Mouse (Mus musculus) layer of hippocampus, adult 18-20 months (tissue): ENCODE data around the gene Lcor. TPM values are rescaled to one million over a fixed set of nuclear protein-coding genes. Genes with fewer than 3 reads are reported as not detected.

Experiments
- DNase-seq, 2 experiments: peaks; one replicate each; pipeline ENCODE4 v3.0.0; 2022; ENCODE audit warnings: low spot score in 2 of 2
- total RNA-seq, 2 experiments: library from RNA; stranded (reverse); gene quantifications; 2 replicates each; pipeline ENCODE4 v1.2.3; 2021

Lcor gene
- total RNA-seq, 2 experiments from 2014 or later, result 19.0 to 20.4 TPM

DNA sequence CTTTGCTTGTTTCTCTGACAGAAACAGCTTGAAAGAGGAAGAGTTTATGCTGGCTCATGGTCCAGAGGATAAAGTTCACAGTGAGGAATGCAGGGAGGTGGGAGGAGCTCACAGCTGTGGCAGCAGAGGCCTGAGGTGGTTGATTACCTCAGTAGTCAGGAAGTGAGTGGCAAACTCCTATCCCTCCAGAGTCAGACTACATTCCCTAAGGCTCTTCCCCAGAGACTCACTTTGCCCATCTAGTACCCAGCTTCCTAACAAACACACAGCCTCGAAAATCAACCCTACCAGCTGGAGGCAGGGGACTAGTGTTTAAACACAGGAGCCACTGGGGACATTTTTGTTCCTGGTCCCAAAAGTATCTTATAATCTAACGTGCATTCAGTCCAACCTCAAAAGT, 7.5 kb upstream of the Lcor start:
- DNase-seq, result no peak

DNA sequence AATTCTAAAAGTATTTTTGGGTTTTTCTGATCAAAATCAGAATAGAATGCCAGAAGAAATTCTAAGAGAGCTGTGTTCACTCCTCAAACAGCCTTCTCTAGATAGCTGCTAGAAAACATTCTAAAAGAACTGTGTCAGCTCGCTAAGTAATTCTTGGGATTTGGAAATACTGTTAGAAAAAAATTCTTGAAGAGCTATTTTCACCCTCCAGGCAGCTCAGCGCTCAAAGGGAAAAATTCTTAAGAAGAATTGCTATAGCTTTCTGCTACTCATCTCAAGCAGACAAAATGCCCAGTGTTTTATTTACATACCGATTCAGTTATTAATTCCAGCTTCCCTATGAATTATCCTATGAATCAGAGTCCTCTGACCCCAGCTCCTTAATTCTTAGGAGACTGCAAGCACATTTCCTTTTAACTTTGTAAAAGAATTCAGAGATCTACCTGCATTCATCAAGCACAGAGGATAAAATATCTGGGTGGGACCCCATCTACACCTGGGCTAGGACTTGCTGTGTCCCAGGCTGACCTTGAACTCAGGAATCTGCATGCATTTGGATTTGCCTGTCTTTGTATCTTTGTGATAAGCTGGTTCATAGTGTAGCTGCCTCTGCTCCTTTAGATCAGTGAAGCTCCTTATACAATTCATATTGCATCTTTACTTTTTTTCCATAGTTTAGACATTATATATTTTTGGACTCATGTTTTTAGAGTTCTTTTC, 5.7 kb upstream of the Lcor start:
- DNase-seq, result no peak

DNA sequence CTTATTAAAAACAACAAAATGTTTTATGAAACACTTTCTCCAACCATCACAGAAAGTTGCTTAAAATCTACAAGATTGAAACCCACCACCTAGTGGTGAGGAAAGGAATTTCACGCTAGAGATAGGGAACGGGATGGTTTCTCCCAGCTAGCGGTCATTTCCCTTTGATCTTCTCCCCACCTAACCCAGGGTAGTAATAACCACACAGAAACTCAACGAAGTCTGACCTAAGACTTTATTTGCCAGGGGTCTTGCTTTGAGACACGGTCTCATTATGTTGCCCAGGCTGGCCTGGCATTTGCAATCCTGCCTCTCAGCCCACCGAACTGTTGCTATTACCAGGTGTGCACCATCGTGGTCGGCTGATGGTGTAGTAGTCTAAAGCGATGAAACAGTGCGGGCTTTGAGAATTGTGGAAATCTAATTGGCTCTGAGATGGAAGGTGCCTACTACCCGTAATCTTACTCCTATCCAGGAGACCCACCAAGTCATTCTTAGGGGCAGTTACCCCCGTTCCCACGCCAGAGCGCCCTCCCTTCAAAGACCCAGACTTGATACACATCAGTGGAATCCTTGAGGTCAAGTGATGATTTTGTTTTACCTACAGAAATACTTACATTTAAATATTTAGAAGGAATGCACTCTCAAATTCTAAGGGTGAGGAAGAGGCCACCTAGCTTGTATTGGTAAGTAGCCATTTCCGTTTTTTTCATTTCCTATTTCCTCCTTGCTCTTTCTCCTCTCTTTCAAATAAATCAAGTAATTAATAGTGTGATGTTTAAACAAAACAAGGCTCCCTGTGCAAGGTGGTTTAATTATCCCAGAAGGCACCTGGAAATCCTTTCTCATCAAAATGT, 1.2 kb upstream of the Lcor start:
- DNase-seq, result peak in 1 of 2 experiments; percentile 58

DNA sequence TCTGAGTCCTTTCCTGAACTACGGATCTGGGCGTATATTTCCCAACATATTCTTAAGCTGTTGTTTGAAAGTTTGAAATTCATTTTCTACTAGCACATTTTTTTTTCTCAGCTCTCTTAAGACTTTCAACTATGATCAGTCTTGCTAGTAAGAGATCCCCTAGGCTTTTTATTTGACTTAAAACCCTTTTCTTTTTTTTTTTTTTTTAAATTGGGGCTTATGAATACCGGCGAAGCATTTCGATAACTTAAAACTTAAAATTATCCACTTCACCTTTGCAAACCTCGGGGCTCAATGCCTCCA, 599 bp upstream of the Lcor start:
- no peak for DNase-seq

DNA sequence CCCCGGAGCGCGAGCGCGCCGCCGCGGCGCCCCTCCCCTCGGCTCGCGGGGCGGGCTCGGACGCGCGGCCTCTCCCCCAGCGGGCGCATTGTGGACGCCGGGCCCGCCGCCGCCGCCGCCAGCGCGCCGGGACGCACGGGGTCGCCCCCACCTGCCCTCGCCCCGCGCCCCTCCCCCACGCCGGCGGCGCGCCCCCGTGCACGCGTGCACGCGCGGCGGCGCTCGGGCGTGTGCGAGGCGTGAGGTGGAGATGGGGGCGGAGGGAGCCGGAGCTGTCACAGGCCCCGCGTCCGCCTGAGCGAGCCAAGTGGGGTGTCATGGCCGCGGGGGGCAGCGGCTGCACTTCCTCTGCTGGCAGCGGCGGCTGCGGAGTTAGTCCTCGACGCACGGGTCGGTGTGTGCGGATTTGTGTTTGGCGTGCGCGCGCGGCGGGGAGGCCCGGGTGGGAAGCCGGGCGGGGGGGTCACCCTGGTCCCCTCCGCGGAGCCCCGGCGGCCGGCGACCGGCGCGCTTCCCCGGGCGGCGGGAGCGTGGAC, 540 bp downstream of the Lcor start:
- DNase-seq, result peak; percentile 45 to 69

DNA sequence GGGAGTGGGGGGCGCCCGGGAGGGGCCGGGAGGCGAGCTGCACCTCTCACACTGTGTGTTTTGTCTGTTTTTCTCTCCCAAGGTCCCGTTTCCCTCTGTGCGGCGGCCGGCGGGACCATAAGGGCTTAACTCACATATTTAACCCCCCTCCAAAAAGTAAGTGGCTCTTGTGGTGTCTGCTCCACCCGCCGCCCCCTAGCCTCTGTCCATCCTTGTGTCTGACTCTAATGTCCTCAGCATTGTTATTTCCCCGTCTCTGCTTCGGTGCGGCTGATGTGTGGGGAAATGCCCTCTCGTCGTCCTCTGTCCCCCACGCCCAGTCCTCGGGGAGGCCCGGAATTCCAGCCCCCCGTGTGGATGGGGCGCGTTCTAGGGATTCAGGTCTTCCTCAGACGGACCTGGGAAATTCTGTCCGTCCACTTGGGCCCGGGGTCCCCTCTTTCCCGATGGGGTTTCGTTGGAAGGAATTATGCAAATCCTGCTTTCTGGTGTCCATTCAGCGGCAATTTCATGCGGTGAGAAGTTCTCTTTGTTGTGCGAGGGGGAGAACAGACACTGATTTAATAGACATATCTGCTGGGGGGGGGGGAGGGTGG, 1.1 kb downstream of the Lcor start:
- DNase-seq, result peak in 1 of 2 experiments; percentile 20

DNA sequence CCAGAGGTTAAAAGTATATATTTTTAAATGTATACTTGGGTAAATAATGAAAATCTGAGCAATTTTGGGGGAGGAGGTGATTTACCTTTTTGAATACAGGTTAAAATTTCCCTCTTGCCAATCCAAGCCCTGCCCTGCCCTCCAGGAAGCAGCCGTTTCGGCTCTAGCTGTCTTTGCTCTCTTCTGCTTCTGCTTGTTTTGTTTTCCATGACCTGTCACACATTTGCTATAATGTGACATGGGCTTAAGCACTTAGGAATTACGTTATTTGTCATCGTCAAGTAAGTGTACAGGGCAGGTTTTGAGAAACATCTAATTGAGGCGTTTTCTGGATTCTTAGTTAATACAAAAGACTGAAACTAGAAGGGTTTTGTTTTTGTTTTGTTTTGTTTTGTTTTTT, 1.9 kb downstream of the Lcor start:
- no peak for DNase-seq

DNA sequence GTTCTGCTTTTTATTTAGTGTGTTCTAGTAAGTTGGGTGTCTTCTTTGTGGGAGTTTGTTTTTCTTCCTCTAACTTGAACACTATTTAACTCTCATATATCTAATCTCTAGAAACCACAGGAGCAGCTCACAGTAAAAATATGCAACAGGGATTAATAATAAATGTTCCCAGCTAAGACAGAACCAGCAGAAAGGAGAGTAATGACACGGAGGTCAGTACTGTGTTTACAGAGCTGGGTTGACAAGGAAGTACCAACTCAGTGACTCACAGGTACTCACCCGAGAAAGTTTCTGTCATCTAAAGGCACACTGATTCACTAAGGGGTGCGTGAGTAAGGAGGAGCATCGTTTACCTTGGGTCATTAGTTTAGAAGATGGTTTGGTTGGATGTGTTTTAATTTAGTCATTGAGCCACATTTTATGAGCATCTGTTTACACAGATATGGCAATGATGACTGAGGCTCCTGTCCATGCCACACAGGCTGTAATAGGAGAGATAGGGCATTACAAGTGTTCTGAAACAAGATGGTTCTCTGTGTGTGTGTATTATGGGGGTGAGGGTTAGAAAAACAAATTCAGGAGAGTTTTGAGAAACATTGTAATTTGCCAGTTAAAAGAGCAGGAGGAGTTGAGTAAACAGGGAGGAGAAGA, 13.1 kb downstream of the Lcor start:
- no peak for DNase-seq

DNA sequence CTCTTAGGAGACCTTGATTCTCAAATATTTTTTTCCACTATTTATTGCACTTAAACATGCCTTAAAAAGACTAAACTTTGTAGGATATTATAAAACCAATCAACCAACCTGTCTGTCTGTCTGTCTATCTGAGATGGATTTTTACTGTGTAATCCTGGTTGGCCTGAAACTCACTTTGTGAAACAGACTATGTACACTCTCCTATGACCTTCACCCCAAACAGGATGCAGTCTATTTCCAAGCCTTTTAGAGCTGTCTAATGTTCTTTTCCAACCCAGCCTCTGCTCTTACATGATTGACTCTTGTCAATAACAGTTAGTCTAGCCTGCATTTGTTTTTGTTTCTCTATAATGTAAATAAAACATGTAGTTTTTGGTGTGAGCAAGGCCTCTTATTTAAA, 13.6 kb downstream of the Lcor start:
- DNase-seq, result no peak

DNA sequence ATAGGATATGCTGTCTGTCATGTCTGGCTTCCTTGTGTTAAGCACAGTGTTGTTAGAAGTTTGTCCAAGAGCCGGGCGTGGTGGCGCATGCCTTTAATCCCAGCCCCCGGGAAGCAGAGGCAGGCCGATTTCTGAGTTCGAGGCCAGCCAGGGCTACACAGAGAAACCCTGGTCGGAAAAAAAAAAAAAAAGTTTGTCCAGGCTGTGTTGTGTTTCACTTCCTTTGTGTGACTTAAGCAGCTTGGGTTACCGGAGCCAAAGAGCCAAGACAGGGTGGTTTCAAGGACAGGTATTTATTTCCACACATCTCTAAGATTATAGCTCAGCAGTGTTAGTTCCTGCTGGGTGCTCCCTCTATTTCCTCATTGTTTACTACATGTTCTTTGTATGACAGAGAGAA, 25.4 kb downstream of the Lcor start:
- DNase-seq, result no peak

DNA sequence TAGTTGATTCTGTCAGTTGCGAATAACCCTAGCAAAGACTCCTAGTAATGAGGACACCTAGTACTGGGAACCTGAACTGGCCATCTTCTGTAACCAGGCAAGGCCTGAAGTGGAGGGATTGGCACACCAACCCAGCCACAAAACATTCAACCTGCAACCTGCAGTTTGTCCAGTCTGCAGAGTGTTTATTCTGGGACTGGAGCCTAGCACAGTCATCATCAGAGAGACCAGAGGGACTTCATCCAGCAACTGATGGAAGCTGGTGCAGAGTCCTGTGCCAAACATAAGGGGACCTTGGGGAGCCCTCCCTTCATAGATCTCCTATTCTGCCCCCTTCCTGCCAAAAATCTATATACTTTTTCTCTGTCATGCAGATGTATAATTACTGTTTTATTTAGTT, 32.4 kb downstream of the Lcor start:
- no peak for DNase-seq

DNA sequence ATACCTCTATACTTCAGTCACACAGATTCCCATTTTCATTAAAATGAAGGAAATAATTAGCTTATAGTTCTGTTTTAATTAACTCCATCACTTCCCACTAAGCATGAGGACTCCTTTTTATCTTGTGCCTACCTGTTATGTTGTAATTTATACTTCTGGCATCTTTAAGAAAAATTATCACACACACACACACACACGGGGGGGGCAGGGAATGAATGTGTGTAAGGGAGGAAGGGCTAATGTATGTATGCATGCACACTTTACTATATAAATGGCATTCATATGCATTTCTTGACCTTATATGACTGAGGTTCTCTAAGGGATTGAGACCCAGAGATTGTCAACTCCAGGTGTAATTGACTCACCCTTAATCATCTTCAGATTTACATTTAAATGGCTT, 33.1 kb downstream of the Lcor start:
- DNase-seq, result no peak

DNA sequence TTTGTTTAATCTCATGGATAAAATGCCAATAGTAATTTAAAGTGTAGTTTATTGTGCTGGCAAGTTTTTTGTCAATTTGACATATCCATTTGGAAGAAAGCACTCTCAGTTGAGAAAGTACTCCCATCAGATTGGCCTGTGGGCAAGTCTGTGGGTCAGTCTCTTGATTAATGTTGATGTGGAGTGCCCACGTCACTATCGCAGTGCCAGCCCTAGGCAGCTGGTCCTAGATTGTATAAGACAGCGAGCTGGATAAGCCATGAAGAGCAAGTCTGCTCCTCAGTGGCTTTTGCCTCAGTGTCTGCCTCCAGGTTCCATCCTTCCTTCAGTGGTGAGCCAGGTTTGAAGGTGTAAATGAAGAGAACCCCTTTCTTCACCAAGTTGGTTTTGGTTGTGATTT, 34.6 kb downstream of the Lcor start:
- DNase-seq, result no peak

DNA sequence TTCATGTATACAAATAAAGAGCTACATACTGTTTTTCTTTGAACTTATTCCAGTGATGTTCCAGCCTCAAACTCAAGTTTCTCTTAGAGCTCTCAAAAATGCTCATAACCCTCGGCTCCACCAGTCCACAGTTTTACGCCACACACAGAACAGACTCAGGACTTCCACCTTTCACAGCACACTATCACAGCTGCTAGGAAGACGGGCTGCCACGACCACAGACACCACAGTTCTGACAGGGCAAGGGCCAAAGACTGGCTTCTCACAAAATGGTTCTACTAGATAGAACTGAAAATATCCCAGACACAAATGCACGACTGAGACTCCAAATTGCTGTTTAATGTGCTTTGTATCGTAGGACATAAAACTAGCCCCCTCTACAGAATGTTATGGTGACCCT, 36.7 kb downstream of the Lcor start:
- no peak for DNase-seq

DNA sequence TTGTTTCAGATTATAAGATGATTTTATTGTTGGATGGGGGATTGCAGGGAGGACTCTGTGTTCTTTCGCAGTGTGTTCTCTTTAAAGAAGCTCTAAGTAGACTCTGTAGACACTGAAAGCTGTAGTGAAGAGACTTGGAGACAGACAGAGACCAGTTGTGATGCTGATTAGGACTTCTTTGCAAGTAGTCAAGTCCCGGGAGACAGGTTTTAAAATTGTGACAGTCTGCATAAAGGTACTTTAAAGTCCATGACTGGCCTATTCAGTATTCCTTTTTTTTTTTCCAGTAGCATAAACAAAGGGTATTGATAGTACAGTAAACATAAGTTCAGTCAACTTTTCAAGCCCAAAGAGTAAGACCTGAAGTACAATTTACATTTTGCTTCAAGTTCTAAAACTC, 39.8 kb downstream of the Lcor start:
- DNase-seq, result no peak

DNA sequence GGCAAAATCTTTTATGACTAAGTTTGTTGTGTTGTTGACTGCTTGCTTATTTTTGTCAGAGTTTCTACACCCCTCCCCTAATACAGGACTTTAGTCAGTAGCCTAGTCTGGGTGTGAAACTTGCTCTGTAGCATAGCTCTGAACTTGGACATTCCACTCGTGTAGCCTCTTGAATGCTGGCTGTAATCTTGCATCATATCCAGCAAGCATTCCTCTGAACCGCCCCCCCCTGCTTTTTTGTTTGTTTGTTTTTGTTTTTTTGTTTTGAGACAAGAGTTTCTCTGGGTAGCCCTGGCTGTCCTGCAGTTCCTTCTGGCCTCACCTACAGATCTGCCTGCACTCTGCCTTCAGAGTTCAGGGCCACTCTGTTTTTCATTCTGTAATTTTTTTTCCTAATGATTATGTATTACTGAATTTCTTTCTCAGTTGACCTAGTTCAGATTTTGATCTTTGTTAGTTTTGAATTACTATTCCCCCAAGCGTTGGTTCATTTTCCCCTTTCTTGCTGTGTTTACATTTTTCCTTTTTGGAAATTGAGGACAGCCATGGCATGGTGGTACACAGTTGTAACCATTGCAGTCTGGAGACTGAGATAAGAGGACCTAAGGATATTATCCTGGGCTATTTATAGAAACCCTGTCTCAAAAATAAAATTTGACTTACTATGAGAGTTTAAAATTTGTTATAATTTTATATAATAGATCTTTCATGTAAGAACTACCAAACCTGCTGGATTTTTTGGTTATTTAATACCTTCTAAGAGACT, 41.5 kb downstream of the Lcor start:
- no peak for DNase-seq

DNA sequence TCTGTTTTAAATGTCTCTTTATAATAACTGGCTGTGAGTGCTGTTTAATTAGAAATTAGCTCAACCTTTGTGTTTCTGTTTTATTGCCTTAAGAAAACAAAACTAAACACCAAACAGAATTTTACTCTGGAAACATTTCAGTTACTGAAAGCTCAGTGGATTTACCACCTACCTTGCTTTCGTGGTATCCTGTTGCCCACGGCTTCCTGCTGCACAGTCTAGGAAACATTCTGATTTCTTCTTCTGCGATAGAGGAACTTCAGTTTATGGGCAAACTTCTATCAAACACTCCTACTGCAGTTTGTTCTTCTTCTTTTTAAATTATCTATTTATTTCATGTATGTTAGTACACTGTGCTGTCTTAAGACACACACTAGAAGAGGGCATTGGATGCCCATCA, 46.7 kb downstream of the Lcor start:
- no peak for DNase-seq

DNA sequence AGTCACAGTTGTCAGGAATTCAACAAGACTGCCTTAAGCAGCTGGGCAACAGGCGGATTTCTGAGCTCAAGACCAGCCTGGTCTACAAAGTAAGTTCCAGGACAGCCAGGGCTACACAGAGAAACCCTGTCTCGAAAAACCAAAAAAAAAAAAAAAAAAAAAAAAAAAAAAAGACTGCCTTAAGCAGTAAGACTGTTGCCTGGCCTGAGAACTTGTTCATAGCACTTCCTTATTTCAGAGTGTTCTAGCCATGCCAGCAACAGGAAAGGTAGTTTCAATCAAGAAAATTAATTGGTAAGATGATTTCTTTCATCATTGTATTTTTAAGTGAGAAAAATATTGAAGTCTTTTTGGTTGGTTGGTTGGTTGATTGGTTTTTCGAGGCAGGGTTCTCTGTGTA, 51.6 kb downstream of the Lcor start:
- DNase-seq, result no peak

DNA sequence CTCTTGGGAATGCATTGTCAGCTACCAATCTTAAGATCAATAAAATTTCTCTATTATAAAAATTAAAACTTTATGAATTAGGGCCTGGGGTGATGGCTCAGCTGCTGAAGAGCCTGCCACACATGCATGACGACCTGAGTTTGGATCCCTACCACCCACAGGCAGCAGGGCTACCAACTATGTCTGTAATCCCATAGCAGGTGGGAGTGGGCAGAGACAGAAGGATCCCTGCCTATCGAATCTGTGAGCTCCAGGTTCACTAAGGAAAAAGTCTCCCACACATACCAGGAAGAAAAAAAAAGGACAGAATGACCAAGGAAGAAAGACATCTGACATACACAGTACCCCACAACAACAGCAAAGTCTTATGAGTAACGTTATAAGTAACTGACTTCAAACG, 74.5 kb downstream of the Lcor start:
- DNase-seq, result peak in 1 of 2 experiments; percentile 57

DNA sequence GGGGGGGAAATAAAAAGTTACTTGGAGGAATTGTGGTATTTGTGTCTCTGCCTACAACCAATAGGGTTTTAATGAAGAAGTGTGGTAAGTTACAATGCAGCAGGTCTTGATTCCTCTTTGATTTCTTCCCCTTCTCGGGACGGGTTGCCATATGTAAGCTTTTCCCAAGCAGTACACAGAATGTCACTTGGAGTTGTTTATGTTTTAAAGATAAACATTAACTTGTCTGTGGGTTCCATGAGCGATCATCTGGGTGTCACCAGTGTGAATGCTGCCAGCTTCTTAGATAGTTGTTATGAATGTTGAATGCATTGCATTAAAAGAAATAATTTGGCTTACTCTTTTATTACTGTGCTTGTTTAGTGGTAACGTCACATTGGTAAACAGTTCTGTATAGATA, 75.1 kb downstream of the Lcor start:
- no peak for DNase-seq

DNA sequence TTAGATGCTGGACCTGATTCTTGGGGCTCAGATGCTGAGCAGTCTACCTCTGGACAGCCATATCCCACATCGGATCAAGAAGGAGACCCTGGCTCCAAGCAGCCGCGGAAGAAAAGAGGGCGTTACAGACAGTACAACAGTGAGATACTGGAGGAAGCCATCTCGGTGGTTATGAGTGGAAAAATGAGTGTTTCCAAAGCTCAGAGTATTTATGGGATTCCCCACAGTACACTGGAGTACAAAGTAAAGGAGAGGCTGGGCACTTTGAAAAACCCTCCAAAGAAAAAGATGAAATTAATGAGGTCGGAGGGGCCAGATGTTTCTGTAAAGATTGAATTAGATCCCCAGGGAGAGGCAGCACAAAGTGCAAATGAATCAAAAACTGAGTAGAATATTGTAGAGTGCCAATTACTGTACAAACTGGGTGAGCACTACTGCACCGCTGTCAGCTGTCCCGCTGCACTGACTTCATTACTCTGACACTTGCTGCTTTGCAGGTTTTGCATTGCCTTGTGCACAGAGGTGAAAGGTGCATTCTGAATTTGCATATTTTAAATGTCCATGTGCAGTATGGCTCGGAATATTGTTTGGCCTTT, 76.6 kb downstream of the Lcor start:
- DNase-seq, result no peak
